Mouse (Mus musculus) erythroblast, embryonic 14.5 days (primary cell): Measurements from ENCODE around the gene Cttnbp2nl.

Source experiments
- GATA1 ChIP-seq: IDR thresholded peaks from 2 replicates; pipeline ENCODE4 v1.6.1; 2012; ENCODE audit warnings: low read length, inconsistent platforms, mixed read lengths
- TAL1 ChIP-seq: IDR thresholded peaks from 3 replicates; pipeline ENCODE4 v1.6.1; 2012; ENCODE audit warnings: low read length, inconsistent platforms, mixed read lengths

GRCm38 (mm10) chr3:105046870-105047269 lies 6.1 kb downstream of the Cttnbp2nl start:
- TF ChIP-seq TAL1 (no peak), GATA1 (no peak)
